Mouse (Mus musculus) Patski (cell line): ENCODE data around the gene Snx8. TPM values are rescaled to one million over a fixed set of nuclear protein-coding genes. Genes with fewer than 3 reads are reported as not detected.
"Not testable (repeated sequence)": the region's sequence is repeated elsewhere in the genome, so short reads cannot be mapped to it uniquely, and the experiment has no call there.

ENCODE experiments used
- ATAC-seq: fragments of 100-300 bp; one replicate; pipeline ENCODE4 v1.8.0; 2021
- CTCF ChIA-PET: fragments of 350-600 bp; sonication (Branson Sonifier 250); formaldehyde crosslinking; loops from one replicate; lab custom pipeline; 2022; ENCODE audit warnings: inconsistent platforms; lab: Charles Lee
- POLR2A ChIA-PET: fragments of 350-600 bp; sonication (Branson Sonifier 250); formaldehyde crosslinking; loops from one replicate; lab custom pipeline; 2022; ENCODE audit warnings: antibody characterized with exemption, inconsistent platforms; lab: Charles Lee
- DNase-seq: peaks from one replicate; pipeline ENCODE4 v3.0.0-alpha.2; 2011; ENCODE audit warnings: low read depth, low spot score
- H3K27me3 ChIP-seq: fragments of 371-371 bp; one replicate; pipeline ENCODE4 v1.5.1; 2021
- CTCF ChIP-seq: fragments of 100-300 bp; IDR thresholded peaks from one replicate; pipeline ENCODE4 v1.5.1; 2021
- in situ Hi-C: fragments of 300-500 bp; cut with MboI; formaldehyde crosslinking; loops from 3 replicates; pipeline ENCODE4 v1.11.1; 2018; ENCODE audit warnings: low pct_unique_long_range_greater_than_20kb, mixed read lengths
- polyA plus RNA-seq: library from polyadenylated mRNA; unstranded; gene quantifications from one replicate; pipeline ENCODE4 v1.2.3, GENCODE M21; 2021

Gene Snx8
- polyA plus RNA-seq, 1 experiment from 2014 or later: 26.3 TPM

DNA sequence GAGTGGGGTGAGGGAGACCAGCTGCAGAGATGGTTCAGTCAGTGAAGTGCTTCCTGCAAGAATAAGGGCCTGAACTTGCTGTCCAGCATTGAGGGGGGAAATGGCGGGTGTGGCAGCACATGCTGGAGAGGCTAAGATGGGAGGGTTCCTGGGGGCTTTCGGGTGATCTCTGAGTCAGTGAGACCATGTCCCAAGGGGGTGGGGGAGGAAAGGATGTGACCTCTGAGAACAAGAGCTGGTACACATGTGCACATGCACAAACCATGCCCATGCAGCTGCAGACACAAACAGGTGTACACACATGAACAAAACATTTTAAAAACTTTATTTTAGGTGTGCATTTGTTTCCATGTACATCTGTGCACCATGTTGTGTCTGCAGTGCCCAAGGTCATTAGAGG is 15.4 kb downstream of the Snx8 start:
- no peak for TF ChIP-seq CTCF
- no peak for DNase-seq
- in situ Hi-C loops: no loop called here
- POLR2A ChIA-PET: interaction anchor here (0.6 to 0.7 kb wide), 2 partner anchors 14 to 15 kb away, joined by 3 read pairs; partner anchors contain the start of gene Snx8
- no peaks in the 10 kb centered on the region for H3K27me3 ChIP-seq
- ATAC-seq: no peak
- CTCF ChIA-PET: no interaction called here

DNA sequence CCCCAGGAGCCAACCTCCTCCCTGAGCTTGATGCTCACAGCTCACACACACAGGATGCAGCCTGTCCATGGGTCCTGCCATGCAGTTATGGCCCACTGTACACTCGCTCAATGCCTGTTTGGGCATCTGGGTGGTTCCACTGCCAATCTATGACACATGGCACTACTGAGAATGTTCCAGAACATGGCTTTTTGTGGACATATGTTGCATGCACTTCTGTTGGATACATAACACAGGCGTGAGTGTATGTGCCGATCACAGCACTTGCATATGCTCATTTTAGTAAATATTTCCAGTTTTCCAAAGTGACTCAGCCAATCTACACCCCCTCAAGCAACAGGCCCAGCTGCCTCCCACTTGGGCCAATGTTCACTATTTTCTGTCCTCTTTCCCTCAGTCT is 17.4 kb downstream of the Snx8 start:
- no peak for TF ChIP-seq CTCF
- POLR2A ChIA-PET: no interaction called here
- no peaks in the 10 kb centered on the region for H3K27me3 ChIP-seq
- in situ Hi-C loops: no loop called here
- DNase-seq (no peak), ATAC-seq (no peak)
- CTCF ChIA-PET: interaction anchor here (1.3 kb wide), 1 partner anchor 14 kb away, joined by 3 read pairs; no protein-coding TSS in a partner anchor

GRCm38 (mm10) chr5:140370446-140371254 is 18.4 kb downstream of the Snx8 start:
- no peak for TF ChIP-seq CTCF
- ATAC-seq (no peak), DNase-seq (no peak)
- in situ Hi-C loops: no loop called here
- POLR2A ChIA-PET: interaction anchor here (1.0 kb wide), 1 partner anchor 9 kb away, joined by 3 read pairs; no protein-coding TSS in a partner anchor
- CTCF ChIA-PET: interaction anchor here (1.2 to 1.7 kb wide), 4 partner anchors 10 to 20 kb away, joined by 3 to 5 read pairs (median 4); no protein-coding TSS in a partner anchor
- no peaks in the 10 kb centered on the region for H3K27me3 ChIP-seq

- in situ Hi-C loops: no loop called here
- CTCF ChIA-PET: interaction anchor here (1.3 to 1.7 kb wide), 2 partner anchors 14 to 21 kb away, joined by 3 to 5 read pairs; no protein-coding TSS in a partner anchor
- ATAC-seq (no peak), DNase-seq (no peak)
- H3K27me3 ChIP-seq: no peaks in the 10 kb centered on the region
- POLR2A ChIA-PET: no interaction called here
- TF ChIP-seq CTCF: no peak
Measured at GRCm38 (mm10) chr5:140369466-140369865, 19.6 kb downstream of the Snx8 start.

DNA sequence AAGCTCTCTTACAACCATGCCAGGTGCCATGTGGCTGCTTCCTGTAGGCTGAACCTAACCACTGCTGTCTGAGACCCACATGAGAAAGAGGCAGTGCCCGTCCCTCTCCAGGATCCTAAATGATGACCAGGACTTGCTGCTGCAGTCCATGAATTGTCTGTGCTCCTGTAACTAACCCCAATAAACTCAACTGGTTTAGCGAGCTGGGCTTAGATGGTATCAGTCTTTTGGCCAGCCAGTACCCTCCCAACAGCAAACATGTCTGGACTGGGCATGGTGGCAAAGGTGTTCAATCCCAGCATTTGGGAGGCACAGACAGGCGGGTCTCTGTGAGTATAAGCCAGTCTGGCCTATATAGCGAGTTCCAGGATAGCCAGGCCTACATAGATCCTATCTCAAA is 20.1 kb downstream of the Snx8 start:
- ChIA-PET POLR2A (no interaction called here), CTCF (interaction anchor here (1.3 to 1.7 kb wide), 2 partner anchors 15 to 22 kb away, joined by 3 to 5 read pairs; no protein-coding TSS in a partner anchor)
- TF ChIP-seq CTCF: no peak
- no peaks in the 10 kb centered on the region for H3K27me3 ChIP-seq
- in situ Hi-C loops: no loop called here
- ATAC-seq (no peak), DNase-seq (no peak)

DNA sequence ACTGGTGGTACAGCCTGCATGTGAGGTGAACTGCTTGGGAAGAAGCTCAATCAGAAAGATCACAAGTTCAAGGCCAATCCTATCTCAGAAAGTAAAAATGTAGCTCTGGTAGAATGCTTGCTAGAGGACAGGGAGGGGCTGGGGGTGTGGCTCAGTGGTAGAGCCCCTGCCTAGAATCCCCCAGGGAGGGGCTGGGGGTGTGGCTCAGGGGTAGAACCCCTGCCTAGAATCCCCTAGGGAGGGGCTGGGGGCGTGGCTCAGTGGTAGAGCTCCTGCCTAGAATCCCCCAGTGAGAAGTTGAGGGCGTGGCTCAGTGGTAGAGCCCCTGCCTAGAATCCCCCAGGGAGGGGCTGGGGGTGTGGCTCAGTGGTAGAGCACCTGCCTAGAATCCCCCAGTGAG is 20.9 kb downstream of the Snx8 start:
- CTCF ChIA-PET, H3K27me3 ChIP-seq, in situ Hi-C loops, POLR2A ChIA-PET, ATAC-seq, DNase-seq: not testable (repeated sequence)

DNA sequence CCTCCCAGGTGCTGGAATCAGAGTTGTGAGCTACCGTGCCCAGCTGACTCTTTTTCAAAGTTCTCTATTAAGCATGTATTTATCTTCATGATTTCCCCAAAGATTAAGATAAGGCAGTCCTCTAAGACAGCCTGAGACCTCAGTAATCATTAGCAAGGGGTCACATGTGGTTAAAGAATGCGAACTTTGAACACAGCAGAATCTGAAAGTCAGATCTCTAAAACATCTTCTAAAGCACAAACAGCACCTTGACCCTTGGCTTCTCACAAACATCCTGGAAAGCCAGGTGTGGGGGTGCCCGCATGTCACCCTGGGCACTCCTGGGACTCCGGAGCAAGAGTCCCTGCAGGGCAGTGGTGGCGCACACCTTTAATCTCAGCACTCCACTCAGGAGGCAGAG is 24.6 kb downstream of the Snx8 start:
- H3K27me3 ChIP-seq: no peaks in the 10 kb centered on the region
- TF ChIP-seq CTCF: no peak
- ATAC-seq (no peak), DNase-seq (no peak)
- CTCF ChIA-PET: no interaction called here
- POLR2A ChIA-PET: no interaction called here
- in situ Hi-C loops: no loop called here

- ChIA-PET CTCF (interaction anchor here (1.7 kb wide), 2 partner anchors 10 to 24 kb away, joined by 5 read pairs; no protein-coding TSS in a partner anchor), POLR2A (interaction anchor here (0.7 kb wide), 1 partner anchor 19 kb away, joined by 3 read pairs; no protein-coding TSS in a partner anchor)
- H3K27me3 ChIP-seq: no peaks in the 10 kb centered on the region
- ATAC-seq (no peak), DNase-seq (no peak)
- in situ Hi-C loops: no loop called here
- no peak for TF ChIP-seq CTCF
Measured at GRCm38 (mm10) chr5:140359930-140360674, 29.0 kb downstream of the Snx8 start.

DNA sequence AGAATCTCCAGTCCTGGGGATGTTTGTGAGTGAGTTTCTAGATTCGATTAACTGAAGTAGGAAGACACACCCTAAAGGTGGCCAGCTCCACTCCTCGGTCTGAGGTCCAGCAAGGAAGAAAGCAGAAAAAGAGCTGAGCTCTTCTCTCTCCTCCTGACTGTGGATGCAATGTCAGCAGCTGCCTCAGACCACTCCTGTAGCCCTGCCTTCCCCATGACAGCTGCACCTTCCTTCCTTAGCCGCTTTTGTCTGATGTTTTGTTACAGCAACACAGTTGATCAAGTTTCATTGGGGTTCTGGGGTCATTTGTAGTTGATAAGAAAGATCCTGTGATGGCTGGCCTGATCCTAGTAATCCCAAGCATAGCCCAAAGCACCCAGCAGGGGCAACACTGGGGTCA is 31.6 kb downstream of the Snx8 start:
- POLR2A ChIA-PET: interaction anchor here (1.1 to 1.2 kb wide), 2 partner anchors 15 to 24 kb away, joined by 4 to 7 read pairs; no protein-coding TSS in a partner anchor
- TF ChIP-seq CTCF: no peak
- no peaks in the 10 kb centered on the region for H3K27me3 ChIP-seq
- in situ Hi-C loops: no loop called here
- no peak for ATAC-seq
- CTCF ChIA-PET: interaction anchor here (1.2 to 1.8 kb wide), 3 partner anchors 14 to 24 kb away, joined by 3 to 6 read pairs (median 3); no protein-coding TSS in a partner anchor
- DNase-seq: no peak

DNA sequence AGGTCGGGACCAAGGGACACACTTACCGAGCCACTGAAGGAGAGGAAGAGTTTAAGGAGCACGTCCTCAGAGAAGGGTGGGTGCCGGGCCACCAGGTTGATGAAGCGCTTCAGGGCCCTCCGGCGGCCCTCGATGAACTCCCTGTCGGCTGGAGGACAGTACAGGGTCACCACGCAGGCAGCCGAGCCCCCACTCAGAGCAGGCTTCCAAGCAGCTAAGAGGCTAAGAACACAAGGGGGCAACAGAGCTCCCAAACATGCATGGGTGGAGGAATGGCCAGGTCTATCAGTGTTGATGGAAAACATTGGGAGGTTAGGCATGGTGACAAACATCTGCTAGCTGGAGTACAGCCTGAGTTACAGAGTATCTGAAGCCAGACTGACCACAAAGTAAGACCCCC is 33.1 kb downstream of the Snx8 start:
- TF ChIP-seq CTCF: no peak
- in situ Hi-C loops: no loop called here
- H3K27me3 ChIP-seq: no peaks in the 10 kb centered on the region
- ATAC-seq (no peak), DNase-seq (no peak)
- ChIA-PET CTCF (interaction anchor here (0.9 to 1.8 kb wide), 4 partner anchors 23 to 50 kb away, joined by 3 to 6 read pairs (median 4); no protein-coding TSS in a partner anchor), POLR2A (no interaction called here)
